Mouse (Mus musculus): ENCODE measurements at regions not wholly inside any gene's neighbourhood (a gene's known extent, or its start where the extent isn't known, plus 50 kb on each side); places are given as distances from the start of the nearest gene placed in this dataset.

DNA sequence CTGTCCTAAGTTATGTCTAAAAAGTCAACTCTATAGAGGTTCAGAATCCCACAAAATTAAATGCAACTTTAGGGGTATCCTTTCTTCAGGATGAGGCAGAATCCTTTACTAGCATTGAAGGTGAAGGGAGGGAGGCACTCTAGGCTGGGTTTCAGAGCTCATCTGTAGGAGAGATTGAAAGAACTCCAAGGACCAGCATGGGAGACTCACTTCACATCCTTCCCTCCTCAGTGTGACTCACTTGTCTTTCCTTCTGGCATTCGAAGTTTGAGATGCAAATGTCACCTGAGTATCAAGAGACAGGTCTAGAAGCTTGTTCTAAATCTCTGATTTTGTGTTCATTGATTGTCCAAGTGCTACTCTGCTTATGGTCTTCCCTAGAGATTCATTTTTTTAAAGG lies 113.9 kb upstream of the Cttnbp2 start:
- no peak for TF ChIP-seq POLR2A (IDR thresholded peaks at IDR 0.05; ENCODE audit: borderline replicate concordance, insufficient read depth, low read length)
- no peak for TF ChIP-seq CTCF (IDR thresholded peaks at IDR 0.05; ENCODE audit: borderline replicate concordance, insufficient read depth, low read depth, low read length)

Data from cerebellum, adult 2 months (tissue).